Comparison of ENCODE assay signal across 8 mouse cellular contexts in the genomic region with DNA sequence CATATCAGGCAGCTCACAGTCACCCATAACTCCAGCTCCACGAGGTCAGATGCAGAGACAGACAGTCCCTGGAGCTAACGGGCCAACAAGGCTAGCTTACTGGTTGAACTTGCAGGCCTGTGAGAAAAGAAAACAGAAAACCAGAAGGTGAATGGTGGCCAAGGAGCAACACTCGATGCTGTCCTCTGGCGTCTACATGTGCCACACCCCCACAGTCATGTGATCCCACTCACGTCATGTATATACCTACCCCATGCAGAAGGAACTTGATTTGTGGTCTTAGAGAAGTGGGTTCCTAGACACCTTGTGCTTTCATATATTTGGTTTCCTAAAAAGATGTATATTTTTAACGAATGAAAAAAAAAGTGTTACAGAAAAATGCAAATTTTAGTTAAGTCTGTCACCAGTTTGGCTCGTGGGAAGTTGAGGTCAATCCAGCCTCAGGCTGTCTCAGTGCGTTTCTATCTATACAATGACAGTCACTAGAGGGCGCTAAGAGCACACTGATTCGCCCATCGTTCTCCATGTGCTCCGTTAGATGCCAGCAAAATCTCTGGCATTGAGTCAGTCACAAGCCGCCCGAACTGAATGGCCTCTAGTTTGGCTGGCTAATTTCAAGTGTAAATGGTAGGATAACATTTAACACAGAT. TPM values are rescaled to one million over a fixed set of nuclear protein-coding genes. Genes with fewer than 3 reads are reported as not detected.
DNase-seq lines count a peak whose midpoint lies in the region; ATAC-seq and TF ChIP-seq lines count a peak whose summit lies in the region.

No protein-coding gene starts in this region.

- H3K9me3 ChIP-seq in ES-E14 (ENCODE audit: control insufficient read depth, insufficient read depth, low read depth, low read length) = no peaks in the 10 kb centered on the region
- H3K9me3 ChIP-seq in forebrain, embryonic 12.5 days = no peaks in the 10 kb centered on the region
- H3K9me3 ChIP-seq in heart, postnatal 0 days (replicated peaks; ENCODE audit: control insufficient read depth, low read length) = no peaks in the 10 kb centered on the region
- no peaks in the 10 kb centered on the region for H3K9me3 ChIP-seq in liver, embryonic 15.5 days (replicated peaks)
- no peaks in the 10 kb centered on the region for H3K9me3 ChIP-seq in neural tube, embryonic 11.5 days (ENCODE audit: control insufficient read depth, low read length)

- H3K4me3 ChIP-seq in ES-E14 (ENCODE audit: insufficient read depth in 1 of 2, low read depth in 1 of 2, low read length in 2 of 2, poor library complexity in 1 of 2, severe bottlenecking in 1 of 2) = no peak overlapping the region
- H3K4me3 ChIP-seq in forebrain, embryonic 12.5 days (replicated peaks) = no peak overlapping the region
- H3K4me3 ChIP-seq in heart, postnatal 0 days (ENCODE audit: low read depth, low read length) = no peak overlapping the region
- no peak overlapping the region for H3K4me3 ChIP-seq in liver, embryonic 15.5 days (replicated peaks)
- no peak overlapping the region for H3K4me3 ChIP-seq in neural tube, embryonic 11.5 days (ENCODE audit: low read depth, low read length)

- peak; percentile 81 for ATAC-seq in forebrain, embryonic 12.5 days (ENCODE audit: low FRiP score)
- ATAC-seq in heart, postnatal 0 days (ENCODE audit: insufficient read depth, low read depth) = peak; percentile 85
- ATAC-seq in liver, embryonic 15.5 days (ENCODE audit: insufficient read depth) = peak; percentile 52; the same call in 1 of the 2 replicates
- ATAC-seq in neural tube, embryonic 11.5 days (ENCODE audit: insufficient read depth, low FRiP score, low TSS enrichment) = peak; percentile 68

- H3K27ac ChIP-seq in ES-E14 (ENCODE audit: insufficient read depth, low read depth, low read length, poor library complexity, severe bottlenecking) = no peak overlapping the region
- no peak overlapping the region for H3K27ac ChIP-seq in forebrain, embryonic 12.5 days
- no peak overlapping the region for H3K27ac ChIP-seq in heart, postnatal 0 days (ENCODE audit: low read depth)
- no peak overlapping the region for H3K27ac ChIP-seq in liver, embryonic 15.5 days (replicated peaks)
- no peak overlapping the region for H3K27ac ChIP-seq in neural tube, embryonic 11.5 days (ENCODE audit: low read depth, low read length)

- H3K36me3 ChIP-seq in ES-E14 (ENCODE audit: control insufficient read depth, insufficient read depth, low read length, poor library complexity, severe bottlenecking) = no peaks in the 10 kb centered on the region
- H3K36me3 ChIP-seq in forebrain, embryonic 12.5 days (replicated peaks) = no peaks in the 10 kb centered on the region
- H3K36me3 ChIP-seq in heart, postnatal 0 days (replicated peaks; ENCODE audit: control insufficient read depth, insufficient read depth, low read length) = no peaks in the 10 kb centered on the region
- no peaks in the 10 kb centered on the region for H3K36me3 ChIP-seq in liver, embryonic 15.5 days (replicated peaks)
- no peaks in the 10 kb centered on the region for H3K36me3 ChIP-seq in neural tube, embryonic 11.5 days (ENCODE audit: control insufficient read depth, insufficient read depth, low read length)

- peaks cover 33% of the 10 kb centered on the region for H3K27me3 ChIP-seq in forebrain, embryonic 12.5 days
- peaks cover 24% of the 10 kb centered on the region for H3K27me3 ChIP-seq in heart, postnatal 0 days (ENCODE audit: control insufficient read depth, insufficient read depth, low read length)
- peaks cover 29% of the 10 kb centered on the region for H3K27me3 ChIP-seq in liver, embryonic 15.5 days
- H3K27me3 ChIP-seq in neural tube, embryonic 11.5 days (ENCODE audit: control insufficient read depth, insufficient read depth, low read length) = no peaks in the 10 kb centered on the region; the same call in 1 of the 2 replicates

- in situ Hi-C loops in ES-E14 (cut with MboI; ENCODE audit: low sequenced_read_pairs in 2 of 2, unreplicated experiment in 2 of 2) = loop anchor here in 1 of 2 experiments (5.0 kb wide), 1 partner anchor 457 kb away; no protein-coding TSS in a partner anchor

- H3K4me2 ChIP-seq in forebrain, embryonic 12.5 days = no peak overlapping the region; the same call in 1 of the 2 replicates
- H3K4me2 ChIP-seq in heart, postnatal 0 days (ENCODE audit: low read depth, low read length) = no peak overlapping the region
- peak overlapping the region; percentile 44 for H3K4me2 ChIP-seq in liver, embryonic 15.5 days
- no peak overlapping the region for H3K4me2 ChIP-seq in neural tube, embryonic 11.5 days (ENCODE audit: low read depth)

- TF ChIP-seq CTCF in heart, postnatal 0 days (IDR thresholded peaks at IDR 0.05; ENCODE audit: low read depth) = peak; percentile 93

- H3K9ac ChIP-seq in ES-E14 (ENCODE audit: insufficient read depth, low read depth, low read length, poor library complexity, severe bottlenecking) = no peak overlapping the region
- H3K9ac ChIP-seq in forebrain, embryonic 12.5 days = no peak overlapping the region
- no peak overlapping the region for H3K9ac ChIP-seq in heart, postnatal 0 days (replicated peaks; ENCODE audit: low read depth, low read length)
- no peak overlapping the region for H3K9ac ChIP-seq in liver, embryonic 15.5 days
- no peak overlapping the region for H3K9ac ChIP-seq in neural tube, embryonic 11.5 days (ENCODE audit: low read length)

- no peaks in the 10 kb centered on the region; a peak in 1 of 4 replicates for H3K4me1 ChIP-seq in ES-E14 (ENCODE audit: control insufficient read depth in 2 of 2, insufficient read depth in 2 of 2, low read length in 2 of 2, poor library complexity in 1 of 2)
- H3K4me1 ChIP-seq in forebrain, embryonic 12.5 days = peaks cover 12% of the 10 kb centered on the region
- peaks cover 7% of the 10 kb centered on the region; the same call in 1 of the 2 replicates for H3K4me1 ChIP-seq in heart, postnatal 0 days (ENCODE audit: control insufficient read depth, insufficient read depth)
- peaks cover 14% of the 10 kb centered on the region; the same call in 1 of the 2 replicates for H3K4me1 ChIP-seq in liver, embryonic 15.5 days (replicated peaks)
- no peaks in the 10 kb centered on the region for H3K4me1 ChIP-seq in neural tube, embryonic 11.5 days (ENCODE audit: control insufficient read depth, insufficient read depth, low read length)

- peak; percentile 90 for DNase-seq in ES-E14 (ENCODE audit: low read depth, low spot score)
- DNase-seq in c-Kit-positive CD71-negative TER-119-negative erythroid progenitor cells, embryonic 14.5 days (ENCODE audit: low read depth) = peak; percentile 84
- DNase-seq in heart, postnatal 0 days (ENCODE audit: low spot score) = peak; percentile 89
- peak; percentile 76 to 84 for DNase-seq in kidney, postnatal 25 days
- DNase-seq in neural tube, embryonic 11.5 days (ENCODE audit: low spot score) = peak; percentile 78
- peak; percentile 43 for DNase-seq in thymus, postnatal 25 days

- TF ChIP-seq EP300 in heart, postnatal 0 days (IDR thresholded peaks at IDR 0.05; ENCODE audit: low read depth) = no peak

- WGBS in forebrain, embryonic 12.5 days = 15% methylated on average over 14 of the region's 14 CpGs
- 11% methylated on average over 14 of the region's 14 CpGs for WGBS in heart, postnatal 0 days
- 7% methylated on average over 14 of the region's 14 CpGs for WGBS in liver, embryonic 15.5 days (ENCODE audit: insufficient replicate concordance)
- 16% methylated on average over 14 of the region's 14 CpGs for WGBS in neural tube, embryonic 11.5 days

TF ChIP-seq in ES-E14, 5 proteins besides CTCF, POLR2A, EP300 and RAD21:
- no peak for TF ChIP-seq HCFC1 (IDR thresholded peaks at IDR 0.05; ENCODE audit: borderline replicate concordance, insufficient read depth, low read length)
- TF ChIP-seq ZNF384 (IDR thresholded peaks at IDR 0.05; ENCODE audit: low read depth, low read length) = 0 out of 2 replicates have a peak, but pooled peaks have one; percentile 34
- TF ChIP-seq ZC3H11A (IDR thresholded peaks at IDR 0.05; ENCODE audit: borderline replicate concordance, low read depth, low read length) = peak; percentile 96
- no peak for TF ChIP-seq MAFK (IDR thresholded peaks at IDR 0.05; ENCODE audit: insufficient read depth, low read depth, low read length)
- TF ChIP-seq CHD2 (IDR thresholded peaks at IDR 0.05; ENCODE audit: low read depth, low read length) = no peak

RNA-seq across cellular contexts. Expression of gene Cldn11, which starts 4.0 kb away (rescaled TPM):
- 0.13 and 0.21 TPM in 2 replicates for total RNA-seq in ES-E14 (2012; rRNA removed)
- polyA plus RNA-seq in forebrain, embryonic 12.5 days (2016; fragmentation: Nextera tagmentation; extraction: Ambion mirVana) = 33.1 TPM in 2 replicates
- 5.6 and 9.3 TPM in 2 replicates for total RNA-seq in heart, postnatal 0 days (2014; rRNA removed; ENCODE audit: low replicate concordance)
- 4.8 and 6.0 TPM in 2 replicates for polyA plus RNA-seq in heart, postnatal 0 days (2015; fragmentation: Nextera tagmentation; extraction: Ambion mirVana)
- polyA plus RNA-seq in liver, embryonic 15.5 days (2015; fragmentation: Nextera tagmentation; extraction: Ambion mirVana) = 0.13 and 0.20 TPM in 2 replicates
- 19.0 and 20.9 TPM in 2 replicates for polyA plus RNA-seq in neural tube, embryonic 11.5 days (2014; fragmentation: Nextera tagmentation; extraction: Ambion mirVana)

RNA-seq across cellular contexts. Expression of gene Skil, which starts 50.9 kb away (rescaled TPM):
- 68.9 and 92.2 TPM in 2 replicates for total RNA-seq in ES-E14 (2012; rRNA removed)
- polyA plus RNA-seq in forebrain, embryonic 12.5 days (2016; fragmentation: Nextera tagmentation; extraction: Ambion mirVana) = 40.1 and 40.2 TPM in 2 replicates
- 13.1 and 17.9 TPM in 2 replicates for total RNA-seq in heart, postnatal 0 days (2014; rRNA removed; ENCODE audit: low replicate concordance)
- polyA plus RNA-seq in heart, postnatal 0 days (2015; fragmentation: Nextera tagmentation; extraction: Ambion mirVana) = 10.7 and 10.9 TPM in 2 replicates
- polyA plus RNA-seq in liver, embryonic 15.5 days (2015; fragmentation: Nextera tagmentation; extraction: Ambion mirVana) = 4.3 TPM in 2 replicates
- polyA plus RNA-seq in neural tube, embryonic 11.5 days (2014; fragmentation: Nextera tagmentation; extraction: Ambion mirVana) = 57.4 and 60.1 TPM in 2 replicates
